Mouse (Mus musculus) erythroid progenitor cell, adult 5-6 weeks (primary cell): Measurements from ENCODE around the gene Timm8a2. TPM values are rescaled to one million over a fixed set of nuclear protein-coding genes. Genes with fewer than 3 reads are reported as not detected.

Source experiments
- ATAC-seq: replicated peaks from 2 replicates; pipeline ENCODE4 v1.8.0; 2016; ENCODE audit warnings: moderate number of reproducible peaks, mild to moderate bottlenecking, moderate TSS enrichment, inconsistent platforms; ENCODE audit not compliant: poor library complexity, low FRiP score, severe bottlenecking
- total RNA-seq, 2 experiments: library from RNA; stranded (forward) in 1 of 2; stranded (reverse) in 1 of 2; fragments of 150-400 nt in 1 of 2; fragments of 186-747, 209-891 nt in 1 of 2; gene quantifications; 2 replicates each; pipeline versions ENCODE4 v1.2.3 to v1.2.4; 2015 to 2017; ENCODE audit warnings: low replicate concordance in 2 of 2

Timm8a2 gene
- total RNA-seq, 2 experiments from 2014 or later, result not detected

GRCm38 (mm10) chr14:122010301-122010700 lies 24.2 kb upstream of the Timm8a2 start:
- ATAC-seq, result no peak

DNA sequence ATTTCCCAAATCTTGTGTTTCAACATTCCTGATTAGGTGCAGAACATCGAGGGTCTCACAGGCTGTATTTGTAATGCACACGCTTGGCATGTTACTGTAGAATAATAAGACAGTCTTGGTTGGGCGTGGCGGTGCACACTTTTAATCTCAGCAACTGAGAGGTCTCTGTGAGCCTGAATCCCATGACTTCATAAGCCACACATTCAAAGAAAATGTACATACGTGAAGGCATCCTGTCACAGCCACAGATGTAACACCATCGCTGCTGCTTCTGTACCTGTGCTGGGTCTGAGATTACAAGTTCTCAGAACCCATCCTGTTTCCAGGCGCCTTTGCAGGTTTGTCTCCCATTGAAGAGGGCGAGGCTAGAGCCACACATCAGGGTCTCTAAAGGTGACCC lies 22.7 kb upstream of the Timm8a2 start:
- ATAC-seq, result no peak

DNA sequence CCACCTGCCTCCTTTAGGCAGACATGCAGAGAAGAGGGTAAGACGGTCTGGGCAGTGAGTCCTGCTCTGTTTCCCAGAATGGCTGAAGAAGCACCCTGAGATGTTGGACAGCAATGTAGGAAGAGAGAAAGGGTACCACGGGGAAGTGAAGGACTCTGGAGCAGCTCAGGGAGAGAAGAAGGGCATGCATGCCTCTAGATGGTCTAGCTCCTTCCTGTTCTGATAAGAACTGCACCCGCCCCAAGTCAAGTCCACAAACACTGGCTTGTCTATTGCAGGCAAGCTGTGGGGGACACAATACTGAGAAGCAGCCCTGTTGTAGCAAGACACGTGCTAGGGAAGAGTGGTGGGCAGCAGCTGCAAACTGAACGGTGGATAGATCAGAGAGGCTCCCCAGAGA lies 22.3 kb upstream of the Timm8a2 start:
- no peak for ATAC-seq

DNA sequence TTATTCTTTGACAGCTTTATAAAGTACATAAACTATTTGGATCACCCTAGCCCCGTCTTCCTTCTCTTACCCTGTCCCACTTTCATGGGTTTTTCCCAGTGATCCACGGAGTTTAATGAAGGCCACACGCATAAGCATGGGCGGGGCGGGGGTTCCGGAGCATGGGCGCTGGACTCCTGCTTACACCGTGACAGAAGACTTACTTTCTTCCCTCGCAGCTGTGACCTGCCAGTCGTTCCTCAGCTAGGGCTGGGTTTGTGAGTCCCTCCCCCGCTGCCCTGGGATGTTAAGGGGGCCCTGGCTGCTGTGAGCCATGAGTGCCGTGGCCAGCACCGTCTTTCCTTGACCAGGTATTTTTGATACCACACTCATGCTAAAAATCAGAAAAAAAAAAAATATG lies 21.7 kb upstream of the Timm8a2 start:
- ATAC-seq, result no peak

DNA sequence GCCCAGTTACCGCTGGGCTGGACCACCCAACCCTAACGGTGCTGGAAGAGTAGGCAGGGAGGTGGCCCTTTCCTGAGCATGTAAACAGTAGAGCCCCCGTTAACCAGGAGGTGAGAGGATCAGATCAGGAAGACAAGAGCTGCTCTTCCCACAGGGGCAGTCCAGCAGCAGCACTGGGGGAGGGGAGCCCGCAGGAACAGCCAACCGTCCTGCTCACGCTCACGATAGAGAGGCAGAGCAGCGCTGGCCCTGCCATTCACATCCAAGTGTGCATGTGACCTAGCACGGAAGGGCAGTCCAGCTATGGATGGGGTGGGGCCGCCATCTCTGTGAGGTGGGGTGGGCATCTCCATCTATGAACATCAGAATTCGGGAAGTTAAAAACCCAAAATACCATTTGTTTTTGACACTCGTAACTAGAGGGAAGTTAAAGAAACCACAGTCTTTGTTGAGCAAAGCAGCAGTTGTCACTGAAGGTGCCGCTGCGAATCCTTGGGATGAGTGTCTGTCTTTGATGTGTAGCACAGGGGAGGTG lies 21.0 kb upstream of the Timm8a2 start:
- no peak for ATAC-seq

GRCm38 (mm10) chr14:122017958-122018357 lies 16.5 kb upstream of the Timm8a2 start:
- ATAC-seq, result no peak

GRCm38 (mm10) chr14:122019389-122019788 lies 15.1 kb upstream of the Timm8a2 start:
- ATAC-seq, result no peak

DNA sequence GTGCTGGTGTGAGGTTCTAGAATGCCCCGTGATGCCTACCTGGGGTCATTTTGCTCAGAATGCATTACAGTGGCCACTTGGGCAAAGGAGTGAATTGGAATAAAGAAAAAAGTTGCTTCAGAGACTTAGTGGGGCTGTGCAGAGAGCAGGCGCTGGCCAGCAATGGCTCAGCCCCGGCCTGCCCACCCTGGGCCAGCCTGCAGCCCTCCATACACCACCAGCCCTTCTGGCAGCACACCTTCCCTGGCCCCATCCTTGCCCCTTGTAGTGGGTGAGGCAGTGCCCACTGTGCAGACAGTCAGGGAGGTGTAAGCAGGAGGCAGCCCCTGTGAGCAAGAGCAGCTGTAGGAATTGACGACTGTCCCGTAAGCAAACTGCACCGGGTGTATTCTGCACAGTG lies 13.9 kb upstream of the Timm8a2 start:
- ATAC-seq, result no peak

- no peak for ATAC-seq
Measured at GRCm38 (mm10) chr14:122023054-122023453, 11.4 kb upstream of the Timm8a2 start.

GRCm38 (mm10) chr14:122023928-122024327 lies 10.5 kb upstream of the Timm8a2 start:
- ATAC-seq, result no peak

GRCm38 (mm10) chr14:122028926-122029745 lies 5.3 kb upstream of the Timm8a2 start:
- no peak for ATAC-seq

DNA sequence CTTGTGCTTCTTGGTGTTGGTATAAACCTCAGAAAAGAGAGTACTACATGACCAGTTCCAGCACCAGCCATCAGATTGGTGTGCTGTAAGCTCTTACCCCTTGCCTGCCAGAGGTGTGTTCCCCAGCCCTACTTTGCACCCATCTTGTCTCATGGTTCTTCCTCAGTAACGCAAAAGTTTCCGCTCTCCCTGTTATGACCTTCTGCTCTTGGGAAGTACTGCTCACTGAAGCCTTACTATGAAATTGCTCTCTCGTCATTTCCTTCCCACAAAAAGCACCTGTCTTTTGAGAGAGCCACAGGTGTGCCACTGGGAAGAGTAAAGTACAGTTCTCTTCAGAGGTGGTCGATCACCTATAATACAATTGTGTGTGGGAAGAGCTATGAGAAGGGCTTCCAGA lies 4.6 kb upstream of the Timm8a2 start:
- ATAC-seq, result no peak

DNA sequence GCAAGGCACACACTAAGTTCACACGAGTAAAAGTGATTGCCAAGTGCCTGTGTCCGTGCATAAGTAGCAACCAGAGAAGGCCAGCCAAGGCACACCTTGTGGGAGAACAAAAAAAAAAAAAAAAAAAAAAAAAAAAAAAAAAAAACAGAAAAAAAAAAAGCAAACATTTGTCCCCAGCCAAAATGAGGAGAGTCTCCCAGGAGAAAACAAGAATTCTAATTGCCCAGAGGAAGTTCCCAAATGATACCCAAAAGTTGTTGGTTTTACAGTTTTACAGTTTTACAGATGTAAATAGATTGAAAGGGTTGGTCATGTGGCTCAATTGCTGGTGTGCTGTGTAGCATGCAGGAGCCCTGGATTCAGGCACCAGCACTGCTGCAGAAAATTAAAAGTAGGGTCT lies 2.4 kb upstream of the Timm8a2 start:
- ATAC-seq, result no peak

- no peak for ATAC-seq
Measured at GRCm38 (mm10) chr14:122035181-122035580, 707 bp downstream of the Timm8a2 start.

- ATAC-seq, result no peak
Measured at GRCm38 (mm10) chr14:122035860-122036259, 1.4 kb downstream of the Timm8a2 start.

DNA sequence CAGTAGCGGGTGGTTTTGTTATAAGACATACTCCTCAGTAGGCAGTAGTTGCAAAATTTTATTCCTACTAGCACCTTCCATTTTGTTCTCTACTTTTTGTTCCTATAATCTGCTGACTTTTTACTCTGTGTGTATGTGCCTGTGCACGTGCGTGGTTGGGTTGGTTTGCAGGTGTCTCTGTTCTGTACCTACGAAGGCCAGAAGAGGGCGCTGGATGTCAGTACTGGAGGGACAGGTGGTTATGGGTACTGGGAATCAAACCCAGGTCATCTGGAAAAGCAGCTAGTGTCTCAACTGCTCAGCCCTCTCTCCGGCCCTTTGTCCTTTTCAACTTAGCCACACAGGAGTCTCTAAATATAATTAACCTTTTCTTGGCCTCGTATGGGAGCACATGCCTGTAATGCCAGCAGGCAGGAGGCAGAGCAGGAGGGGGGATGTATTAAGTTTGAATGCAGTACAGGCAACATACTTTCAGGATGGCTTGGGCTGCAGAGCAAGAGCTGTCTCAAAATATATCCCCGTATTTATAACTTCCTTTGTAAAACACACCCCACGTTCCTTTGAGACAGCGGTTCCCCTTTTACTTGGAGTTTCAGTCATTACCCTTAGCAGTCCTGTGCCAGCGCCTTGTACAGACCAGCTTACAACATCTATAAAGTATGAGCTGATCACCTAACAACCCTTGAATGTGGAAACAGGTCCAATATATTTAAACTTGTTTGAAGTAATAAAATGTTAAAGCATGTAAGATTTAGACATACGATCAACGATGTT lies 4.6 kb downstream of the Timm8a2 start:
- no peak for ATAC-seq

- ATAC-seq, result no peak
Measured at GRCm38 (mm10) chr14:122041413-122041825, 6.9 kb downstream of the Timm8a2 start.

GRCm38 (mm10) chr14:122042142-122042694 lies 7.7 kb downstream of the Timm8a2 start:
- ATAC-seq, result no peak

DNA sequence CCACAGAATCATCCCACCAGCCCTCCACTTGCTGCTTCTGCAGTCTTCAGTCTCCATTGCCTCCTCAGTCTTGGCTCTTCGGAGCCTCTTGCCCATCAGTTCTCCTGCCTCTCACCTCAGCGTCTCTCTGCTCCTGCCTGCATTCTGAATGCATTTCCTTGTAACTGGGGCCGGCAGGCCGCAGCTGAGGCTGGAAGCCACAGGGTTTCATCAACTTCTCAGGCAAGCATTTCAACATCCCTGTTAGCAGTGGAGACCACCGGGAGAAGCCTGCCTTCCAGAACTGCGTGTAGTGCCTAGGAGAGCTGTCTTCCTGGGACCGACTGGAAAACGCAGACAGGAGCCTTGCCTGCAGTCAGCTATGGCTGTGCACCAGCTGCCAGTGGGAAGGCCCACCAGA lies 13.3 kb downstream of the Timm8a2 start:
- ATAC-seq, result no peak

DNA sequence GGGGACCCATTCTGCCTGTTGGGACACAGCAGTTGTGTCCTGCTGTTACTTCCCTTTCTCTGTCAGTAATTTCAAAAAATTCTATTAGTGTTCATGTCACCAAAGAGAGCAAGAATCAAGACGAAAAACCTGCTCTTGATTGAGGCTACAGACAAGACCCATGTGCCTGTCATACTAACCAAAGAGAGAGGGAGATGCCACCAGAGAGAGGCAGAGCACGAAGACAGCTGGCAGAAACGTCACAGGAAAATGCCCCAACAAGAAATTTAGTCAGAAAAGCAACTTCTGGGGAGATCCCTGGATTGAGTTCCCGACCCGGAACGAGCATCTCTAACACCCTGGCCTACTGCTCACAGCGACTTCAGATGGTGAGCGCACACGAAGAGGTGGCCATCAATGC lies 14.3 kb downstream of the Timm8a2 start:
- no peak for ATAC-seq
